Mouse (Mus musculus): ENCODE data around the gene Lpcat1. TPM values are rescaled to one million over a fixed set of nuclear protein-coding genes. Genes with fewer than 3 reads are reported as not detected.

Gene Lpcat1
- polyA plus RNA-seq, 3 experiments from 2014 or later, result 26.5 to 39.7 (median 36.1) TPM

- no peak for ATAC-seq
These were observed 97.2 kb downstream of the Lpcat1 start for GRCm38 (mm10) chr13:73564201-73564600.

Other genes with a start within 250 kb of the Lpcat1 start
- gene Irx4, start 206.7 kb upstream of the Lpcat1 start, polyA plus RNA-seq (2017; shearing (Covaris generic)), result not detected
- gene Mrpl36, start 138.7 kb upstream of the Lpcat1 start, polyA plus RNA-seq (2017; shearing (Covaris generic)), result 100 to 1,000 TPM; 116 to 149 (median 137) TPM
- 100 to 1,000 TPM; 118 to 174 (median 174) TPM for gene Ndufs6, start 138.7 kb upstream of the Lpcat1 start, polyA plus RNA-seq (2017; shearing (Covaris generic))
- not detected for gene Slc6a3, start 69.5 kb downstream of the Lpcat1 start, polyA plus RNA-seq (2017; shearing (Covaris generic))
- gene Clptm1l, start 136.8 kb downstream of the Lpcat1 start, polyA plus RNA-seq (2017; shearing (Covaris generic)), result 10 to 100 TPM; 34.1 to 56.7 (median 36.7) TPM
- 1 to 10 TPM; 2.0 to 7.7 (median 2.8) TPM for gene Tert, start 159.7 kb downstream of the Lpcat1 start, polyA plus RNA-seq (2017; shearing (Covaris generic))
- gene Slc6a18, start 210.8 kb downstream of the Lpcat1 start, polyA plus RNA-seq (2017; shearing (Covaris generic)), result not detected
- not detected for gene Slc6a19, start 237.7 kb downstream of the Lpcat1 start, polyA plus RNA-seq (2017; shearing (Covaris generic))